Mouse (Mus musculus) bone marrow, adult 2 months (tissue): ENCODE data around the gene Ccdc85a.

Experiments used
- CTCF ChIP-seq: fragments of 200-500 bp; IDR thresholded peaks from 2 replicates; pipeline ENCODE4 v1.5.1; 2011; ENCODE audit warnings: low read length, control low read depth; ENCODE audit not compliant: control insufficient read depth, insufficient read depth
- POLR2A ChIP-seq: fragments of 200-500 bp; IDR thresholded peaks from 2 replicates; pipeline ENCODE4 v1.6.1; 2011; ENCODE audit warnings: low read depth, mild to moderate bottlenecking, control low read depth, low read length, borderline replicate concordance; ENCODE audit not compliant: control insufficient read depth

DNA sequence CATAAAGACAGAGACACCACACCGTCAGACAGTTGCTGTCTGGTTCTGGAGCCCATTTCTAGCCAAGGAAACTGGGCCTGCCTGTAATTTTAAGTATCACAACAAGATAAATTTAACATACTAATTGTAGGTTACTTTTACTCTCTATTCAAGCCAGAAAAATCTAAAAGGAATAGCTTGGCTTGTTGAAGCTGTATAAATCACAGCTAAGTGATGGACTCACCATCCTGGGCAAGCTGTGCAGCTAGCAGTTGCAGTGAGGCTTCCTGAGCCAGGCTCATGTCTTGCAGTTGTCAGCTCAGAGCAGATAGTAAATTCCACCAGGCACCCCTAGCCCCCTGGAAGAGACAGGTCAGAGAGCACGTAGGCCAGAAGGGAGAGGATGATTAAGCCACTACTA lies 50.8 kb downstream of the Ccdc85a start:
- TF ChIP-seq CTCF (no peak), POLR2A (no peak)
